Mouse (Mus musculus): ENCODE measurements around the gene AC129217.1.
A peak's percentile ranks its signal among the peaks of the same experiment; 100 is the strongest.

AC129217.1 gene

GRCm38 (mm10) chr19:8870838-8871237 is 41.3 kb downstream of the AC129217.1 start:
- no peak for DNase-seq (ENCODE audit: low read depth)

- peak; percentile 97 for DNase-seq (ENCODE audit: low read depth)
These were observed 42.0 kb downstream of the AC129217.1 start, which contains the start of gene Ubxn1 for GRCm38 (mm10) chr19:8871267-8872186. Gene Ubxn1, plus strand, starts transcription at chr19:8871496.

DNA sequence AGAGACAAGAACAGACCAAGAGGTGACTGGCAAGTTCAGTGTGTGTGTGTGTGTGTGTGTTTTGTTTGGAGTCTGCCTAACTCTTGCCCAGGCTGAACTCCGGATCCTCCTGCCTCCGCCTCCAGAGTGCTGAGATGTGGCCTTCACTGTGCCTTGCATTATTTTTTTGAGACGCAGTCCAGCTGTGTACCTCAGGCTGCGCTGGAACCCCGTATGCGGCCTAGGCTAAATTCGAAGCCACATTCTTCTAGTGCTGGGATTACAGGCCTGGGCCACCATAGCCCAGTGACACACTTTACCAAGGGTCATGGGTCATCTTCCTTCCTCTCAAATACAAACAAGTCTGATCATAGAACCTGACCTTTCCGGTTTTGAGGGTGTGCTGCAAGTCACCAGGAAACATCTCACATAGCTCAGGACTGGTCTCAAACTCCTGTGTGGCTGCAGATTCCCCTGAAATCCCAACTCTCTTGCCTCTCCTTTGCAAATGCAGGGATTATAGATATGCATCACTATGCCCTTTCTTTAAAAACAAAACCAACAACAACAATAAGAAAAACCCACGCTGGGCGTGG is 42.8 kb downstream of the AC129217.1 start:
- DNase-seq (ENCODE audit: low read depth): no peak

GRCm38 (mm10) chr19:8875031-8875430 is 45.5 kb downstream of the AC129217.1 start:
- DNase-seq (ENCODE audit: low read depth): no peak

DNA sequence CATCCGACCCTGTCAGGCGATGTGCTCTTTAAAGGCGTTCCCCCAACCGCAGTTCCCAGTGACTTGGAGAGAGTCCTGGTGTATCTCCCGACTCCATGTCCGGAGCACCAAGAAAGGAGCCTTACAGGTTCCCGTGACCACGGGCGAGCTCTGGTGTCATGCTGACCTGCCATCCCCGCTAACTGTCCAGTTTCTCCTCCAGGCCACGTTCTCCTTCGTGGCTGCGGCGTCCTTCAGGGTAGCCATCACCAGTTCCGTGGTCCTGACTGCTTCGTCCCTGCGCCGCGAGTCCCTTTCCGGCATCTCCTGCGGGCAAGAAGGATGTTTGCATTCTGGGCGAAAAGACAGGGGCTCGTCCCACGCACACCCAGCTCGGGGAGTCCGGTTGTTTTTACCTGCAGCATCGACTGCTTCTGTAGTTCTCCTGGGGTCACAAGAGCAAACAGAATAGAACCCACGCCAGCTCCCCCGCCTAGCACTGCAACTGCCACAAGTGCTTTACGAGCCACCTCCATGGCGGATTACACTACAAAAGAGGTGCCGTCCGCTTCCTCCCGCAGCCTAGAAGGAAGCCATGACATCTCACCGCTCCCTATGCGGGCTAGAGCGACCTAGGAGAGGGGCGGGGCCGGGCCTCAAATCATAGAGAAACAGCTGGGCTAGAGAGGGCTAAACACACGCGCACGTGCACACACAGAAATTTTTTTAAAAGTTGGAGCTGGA is 50.9 kb downstream of the AC129217.1 start, which contains the start of gene Uqcc3:
Uqcc3 (minus strand) TSS at position 613 of the 723 bp plus-strand sequence.
- peak; percentile 85 for DNase-seq (ENCODE audit: low read depth)

- DNase-seq (ENCODE audit: low read depth): no peak
These were observed 51.4 kb downstream of the AC129217.1 start for GRCm38 (mm10) chr19:8881034-8881392.

GRCm38 (mm10) chr19:8883616-8884015 is 54.0 kb downstream of the AC129217.1 start, which contains the start of the genes Lbhd1 and Gm49403:
Gene Lbhd1, plus strand, starts transcription at chr19:8883732.
Gene Gm49403, plus strand, starts transcription at chr19:8883930.
- no peak for DNase-seq (ENCODE audit: low read depth)

GRCm38 (mm10) chr19:8886916-8887584 is 57.5 kb downstream of the AC129217.1 start:
- DNase-seq (ENCODE audit: low read depth): no peak

GRCm38 (mm10) chr19:8887585-8888463 is 58.3 kb downstream of the AC129217.1 start:
- DNase-seq (ENCODE audit: low read depth): no peak

DNA sequence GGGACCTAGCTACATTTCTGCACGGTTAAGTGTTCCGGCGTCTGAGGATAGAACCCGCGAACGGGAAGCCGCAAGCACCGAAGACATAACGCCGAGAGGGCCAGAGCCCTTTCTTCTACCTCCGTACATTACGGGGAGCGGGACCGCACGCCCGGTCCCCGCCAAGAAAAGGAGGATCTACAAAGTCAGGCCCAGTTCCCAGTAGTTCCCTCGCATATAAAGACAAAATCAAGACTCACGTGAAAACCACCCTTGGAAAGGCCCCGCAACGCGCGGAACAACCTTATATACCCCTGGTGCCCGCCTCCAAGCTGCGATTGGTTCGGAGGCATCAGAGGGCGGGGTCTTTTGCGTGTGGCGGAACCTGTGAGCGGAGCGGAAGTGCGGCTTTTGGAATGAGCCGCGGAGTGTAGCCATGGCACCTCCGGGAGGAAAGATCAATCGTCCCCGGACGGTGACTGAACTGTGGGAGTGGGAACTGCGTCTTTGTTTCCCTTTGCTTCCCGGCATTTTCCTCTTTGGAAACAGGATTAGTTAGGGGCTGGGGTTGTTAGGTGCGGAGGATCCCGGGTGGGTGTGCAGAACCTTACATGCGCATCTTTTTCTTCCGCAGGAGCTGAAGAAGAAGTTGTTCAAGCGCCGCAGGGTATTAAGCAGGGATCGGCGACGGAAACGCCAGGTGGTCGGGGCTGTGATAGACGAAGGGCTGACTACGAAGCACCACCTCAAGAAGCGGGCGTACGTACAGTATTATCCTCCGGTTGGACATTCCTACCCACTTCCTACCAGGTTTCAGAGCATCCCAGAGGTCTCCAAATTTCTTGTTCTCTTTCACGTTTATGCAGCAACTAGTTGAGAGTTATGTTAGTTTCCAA is 59.2 kb downstream of the AC129217.1 start, which contains the start of the genes 1810009A15Rik and Gm49416:
1810009A15Rik (plus strand) TSS at position 343 of the 875 bp plus-strand sequence.
Gm49416 (plus strand) TSS at position 416 of the 875 bp plus-strand sequence.
- DNase-seq (ENCODE audit: low read depth): peak; percentile 95

Data from c-Kit-positive CD71-positive TER-119-negative erythroid progenitor cells, embryonic 14.5 days (primary cell).